Mouse (Mus musculus) T-helper 2 cell (primary cell): Measurements from ENCODE around the gene Cmya5.
"Not testable (repeated sequence)": the region's sequence is repeated elsewhere in the genome, so short reads cannot be mapped to it uniquely, and the experiment has no call there.

Experiments used
- in situ Hi-C: fragments of 300-600 bp; cut with MboI, MseI; formaldehyde crosslinking; loops from one replicate; pipeline ENCODE4 v1.15.1; 2025; ENCODE audit warnings: high pct_unique_total_duplicates

Cmya5 gene

DNA sequence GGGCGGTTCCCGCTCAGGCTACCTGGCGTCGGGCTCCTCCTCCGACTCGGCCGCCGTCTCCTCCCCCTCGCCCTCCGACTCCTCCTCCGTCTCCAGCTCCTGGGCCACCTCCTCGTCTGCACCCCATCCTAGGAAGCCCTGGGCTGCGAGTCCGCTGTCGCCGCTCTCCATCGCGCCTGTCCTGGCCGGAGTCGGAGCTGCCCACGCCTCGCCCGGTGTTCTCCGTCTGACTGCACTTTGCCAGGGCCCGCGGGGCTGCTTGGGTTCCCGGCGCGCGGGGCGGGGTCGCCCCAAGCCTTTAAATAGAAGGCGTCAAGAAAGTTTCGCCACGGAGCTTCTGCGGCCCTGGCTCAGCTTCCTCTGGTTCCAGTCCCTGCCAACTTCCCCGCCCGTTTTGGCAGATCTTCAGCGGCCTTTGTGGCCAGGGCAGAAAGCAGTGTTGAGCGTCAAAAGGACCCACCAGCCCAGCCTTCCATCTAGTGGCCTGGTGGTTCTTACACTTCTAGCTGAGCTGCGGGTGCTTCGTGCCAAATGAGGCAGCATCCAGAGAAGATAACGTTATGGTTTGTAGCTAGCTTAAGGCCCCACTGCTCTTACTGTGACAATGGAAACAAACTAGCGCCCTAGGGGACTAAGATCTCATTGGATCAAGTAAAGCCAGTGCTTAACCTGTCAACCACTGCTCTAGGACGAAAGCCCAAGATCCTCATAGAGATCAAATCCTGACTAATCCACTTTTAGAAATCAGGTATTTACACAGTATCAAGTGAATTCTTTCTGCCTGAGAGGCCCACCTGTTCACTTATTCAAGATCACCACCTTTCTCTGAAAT is at the start of gene Cmya5:
Gene Cmya5, minus strand, starts transcription at position 389 of the 832 bp plus-strand sequence.
- in situ Hi-C loops = no loop called here

DNA sequence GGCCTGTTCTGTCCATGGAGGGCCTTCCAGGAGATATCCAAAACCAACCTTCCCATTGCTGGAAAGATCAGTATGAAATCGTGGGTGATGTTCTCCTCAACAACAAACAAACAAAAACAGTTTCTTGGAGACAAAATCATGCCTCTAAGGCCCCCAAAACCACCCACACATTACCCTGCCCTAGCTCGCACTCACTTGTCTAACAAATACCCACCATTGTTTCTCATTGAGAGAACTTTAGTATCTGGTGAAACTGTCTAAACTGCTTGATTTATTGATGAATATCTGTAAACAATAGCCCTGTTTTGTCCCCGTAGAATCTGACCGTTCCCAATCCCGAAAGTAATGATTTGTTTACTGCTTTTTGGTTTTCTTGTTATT is 48.1 kb upstream of the Cmya5 start:
- in situ Hi-C loops = no loop called here

DNA sequence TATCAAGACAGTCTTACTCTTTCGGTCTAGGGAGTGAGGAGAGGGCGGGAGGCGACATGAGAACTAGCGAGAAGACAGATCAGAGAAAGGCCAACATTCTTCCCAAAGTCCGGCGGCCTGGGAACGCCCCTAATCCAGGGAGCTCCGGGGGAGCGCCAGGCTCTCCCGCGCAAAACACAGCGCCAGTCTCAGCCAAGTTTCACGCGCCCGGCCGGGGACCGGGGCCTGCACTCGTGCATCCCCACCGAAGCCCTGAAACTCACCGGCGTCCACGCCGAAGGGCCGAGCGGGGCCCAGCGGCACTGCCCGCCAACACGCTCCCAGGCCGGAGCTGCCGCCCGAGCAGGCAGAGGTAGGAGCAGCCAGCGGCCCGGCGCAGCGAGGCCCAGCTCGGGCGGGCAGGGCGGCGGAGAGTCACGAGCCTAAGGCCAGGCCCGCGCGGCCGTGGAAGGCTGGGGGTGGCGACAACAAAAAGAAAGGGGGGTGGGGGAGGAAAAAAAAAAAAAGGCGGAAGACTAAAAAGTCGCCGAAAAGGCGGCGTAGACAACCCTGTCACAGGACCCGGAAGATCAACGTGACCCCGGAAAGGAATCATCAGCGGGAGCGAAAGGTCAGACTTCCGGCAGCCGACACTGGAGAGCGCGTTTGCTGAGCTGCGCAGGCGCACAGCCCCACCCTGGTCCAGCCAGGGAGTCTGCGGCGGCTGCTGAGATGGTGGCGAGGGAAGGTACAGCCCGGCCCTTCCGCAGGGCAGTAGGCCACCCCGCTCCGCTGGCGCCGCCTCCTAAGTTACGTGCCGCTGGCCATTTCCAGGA is 47.5 kb upstream of the Cmya5 start, which contains the start of gene Tent2:
Gene Tent2, minus strand, starts transcription at position 555 of the 815 bp plus-strand sequence.
- in situ Hi-C loops = no loop called here

DNA sequence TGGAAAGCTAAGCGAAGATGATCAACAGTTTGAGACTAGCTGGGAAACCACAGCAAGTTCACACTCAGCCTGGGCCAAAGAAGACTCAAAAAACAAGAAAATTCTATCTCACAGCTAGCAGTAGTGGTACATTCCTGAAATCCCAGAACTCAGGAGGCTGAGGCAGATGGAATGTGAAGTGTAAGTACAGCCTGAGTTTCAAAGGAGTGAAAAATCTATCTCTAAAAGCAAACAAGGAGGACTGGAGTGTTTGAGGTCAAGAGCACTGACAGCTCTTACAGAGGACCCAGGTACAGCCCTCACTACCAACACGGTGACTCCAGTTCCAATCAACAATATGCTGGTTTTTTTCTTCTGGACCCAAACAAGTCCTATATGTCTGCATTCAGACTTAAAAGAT is 44.9 kb upstream of the Cmya5 start:
- in situ Hi-C loops = no loop called here

DNA sequence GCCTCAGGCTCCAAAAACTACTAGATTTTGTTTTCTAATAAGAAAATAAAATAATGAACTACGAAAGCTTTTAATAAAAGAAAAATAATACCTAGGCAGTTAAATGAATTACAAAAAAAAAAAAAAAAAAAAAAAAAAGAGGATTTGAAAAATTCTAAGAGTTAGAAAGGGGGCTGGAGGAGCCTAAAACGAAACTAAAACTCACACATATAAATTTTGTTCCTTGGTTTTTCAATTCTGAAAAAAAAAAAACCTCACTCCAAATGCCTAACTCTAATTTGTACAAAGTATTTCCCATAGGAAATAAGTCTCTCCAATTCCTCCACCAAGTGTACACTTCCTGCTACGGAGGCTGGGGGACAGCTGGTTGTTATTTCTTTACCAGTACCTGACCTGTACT is 44.2 kb upstream of the Cmya5 start:
- in situ Hi-C loops = no loop called here

DNA sequence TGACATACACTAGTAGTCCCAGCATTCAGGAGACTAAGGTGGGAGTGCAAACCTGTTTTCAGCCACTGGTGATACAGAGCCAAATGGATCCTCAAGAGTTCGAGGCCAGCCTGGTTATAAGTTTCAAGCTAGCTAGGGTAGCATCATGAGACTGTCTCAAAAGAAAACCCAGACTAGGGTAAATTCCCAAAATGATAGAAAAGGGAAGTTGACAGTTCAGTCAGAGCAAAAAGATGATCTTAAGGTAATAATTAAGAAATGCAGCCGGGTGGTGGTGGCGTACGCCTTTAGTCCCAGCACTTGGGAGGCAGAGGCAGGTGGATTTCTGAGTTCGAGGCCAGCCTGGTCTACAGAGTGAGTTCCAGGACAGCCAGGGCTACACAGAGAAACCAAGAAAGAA is 43.3 kb upstream of the Cmya5 start:
- in situ Hi-C loops = not testable (repeated sequence)

DNA sequence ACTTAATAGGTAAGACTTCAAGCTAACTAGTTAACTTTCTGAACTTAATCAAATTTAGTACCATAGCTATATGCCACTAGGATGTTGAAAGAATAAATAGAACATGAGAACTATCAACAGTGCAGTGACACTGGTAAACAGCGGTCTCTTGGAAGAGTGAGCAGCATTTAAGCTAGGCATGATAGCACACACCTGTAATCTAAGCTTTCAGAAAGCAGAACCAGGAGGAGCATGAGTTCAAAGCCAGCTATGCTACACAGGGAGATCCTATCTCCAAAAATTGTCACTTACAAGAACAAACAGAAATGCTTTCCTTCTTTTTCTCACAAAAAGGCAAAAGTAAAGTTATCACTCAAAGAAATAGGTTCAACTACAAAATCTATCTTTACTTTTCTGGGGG is 35.8 kb upstream of the Cmya5 start:
- in situ Hi-C loops = no loop called here

DNA sequence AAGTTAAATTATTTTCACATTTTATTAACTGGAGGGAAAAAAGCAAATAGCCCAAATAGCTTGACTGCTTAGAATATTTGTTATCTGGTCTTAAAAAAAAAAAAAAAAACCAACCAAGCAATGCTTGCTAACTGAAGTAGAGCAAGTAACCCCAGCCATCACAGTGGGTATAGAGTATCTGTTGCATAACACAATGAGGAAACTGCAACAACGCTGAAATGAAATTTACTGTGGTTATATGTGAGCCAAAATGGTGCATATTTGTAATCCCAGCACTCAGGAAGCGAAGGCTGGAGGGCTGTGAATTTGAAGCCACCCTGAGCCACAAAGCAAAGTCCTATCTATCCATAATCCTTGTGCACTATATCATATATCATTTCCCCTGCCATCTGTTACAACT is 35.0 kb upstream of the Cmya5 start:
- in situ Hi-C loops = no loop called here

DNA sequence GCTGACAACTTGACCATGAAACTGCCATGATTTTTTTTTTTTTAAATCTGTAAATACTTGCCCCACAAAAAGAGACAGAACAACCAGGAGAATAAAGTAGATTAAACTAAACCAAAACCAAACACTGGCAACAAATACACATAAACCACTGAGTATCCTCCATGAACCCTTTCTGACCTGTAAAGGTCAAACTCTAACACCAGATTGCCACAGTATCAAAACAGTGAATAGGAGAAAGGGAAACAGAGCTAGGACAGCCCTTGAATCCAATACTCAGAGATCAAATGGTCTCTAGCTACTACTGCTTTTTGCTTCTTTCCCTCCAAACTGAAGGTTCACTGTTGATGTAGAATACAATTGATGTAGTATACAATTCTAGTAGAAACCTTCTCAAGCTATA is 33.0 kb upstream of the Cmya5 start:
- in situ Hi-C loops = no loop called here

DNA sequence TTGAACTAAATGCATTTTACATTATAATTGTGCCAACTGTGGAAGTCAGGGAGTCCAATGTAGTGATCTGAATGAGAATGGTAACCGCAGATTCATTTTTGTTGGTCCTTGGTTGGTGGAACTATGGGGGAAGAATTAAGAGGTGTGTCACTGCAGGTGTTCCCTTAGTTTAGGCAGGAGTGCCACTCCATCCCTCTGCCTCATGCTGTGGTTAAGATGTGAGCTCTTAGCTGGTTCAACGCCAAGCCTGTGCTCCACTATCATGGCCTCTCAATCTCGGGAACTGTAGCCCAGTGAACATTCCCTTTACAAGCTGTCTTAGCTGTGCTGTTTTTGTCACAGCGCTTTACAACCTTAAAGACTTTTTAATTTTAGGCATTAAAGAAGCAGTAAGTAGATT is 18.8 kb upstream of the Cmya5 start:
- in situ Hi-C loops = no loop called here

DNA sequence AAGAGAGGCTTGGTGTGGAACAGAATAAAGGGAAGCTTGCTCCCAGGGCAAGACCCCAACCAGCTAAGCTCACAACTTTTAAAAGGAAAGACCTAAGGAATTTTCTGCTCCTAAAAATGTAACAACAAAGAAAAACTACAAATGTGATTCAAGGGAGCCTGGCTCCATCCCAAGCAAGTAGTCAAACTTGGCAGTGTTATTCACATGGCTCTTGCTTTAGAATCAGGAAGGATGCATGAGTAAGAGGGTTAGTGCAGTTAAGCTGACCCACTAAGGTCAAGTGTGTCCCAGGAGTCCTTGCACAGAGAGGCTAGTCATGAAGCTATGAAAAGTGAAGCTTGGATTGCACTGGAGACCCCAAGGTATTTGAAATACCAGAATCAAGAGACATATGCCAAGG is 17.9 kb upstream of the Cmya5 start:
- in situ Hi-C loops = no loop called here

DNA sequence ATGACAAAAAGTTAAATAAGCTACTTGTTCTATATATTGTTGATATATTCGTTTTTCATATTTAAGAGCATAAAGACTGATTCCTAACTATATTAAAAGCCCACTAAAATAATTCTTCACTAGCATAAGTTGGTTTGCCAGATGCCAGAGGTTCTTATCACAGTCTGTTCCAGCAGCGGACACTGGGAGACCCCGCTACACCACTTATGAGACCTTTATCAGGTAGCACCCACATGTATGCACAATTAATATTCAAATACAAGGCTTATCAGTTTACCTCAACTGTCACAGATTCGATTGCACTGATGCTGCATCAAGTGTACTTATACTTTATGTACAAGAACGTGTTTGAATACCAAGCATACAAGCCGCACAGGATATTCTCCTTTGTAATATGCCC is 13.7 kb upstream of the Cmya5 start:
- in situ Hi-C loops = no loop called here

DNA sequence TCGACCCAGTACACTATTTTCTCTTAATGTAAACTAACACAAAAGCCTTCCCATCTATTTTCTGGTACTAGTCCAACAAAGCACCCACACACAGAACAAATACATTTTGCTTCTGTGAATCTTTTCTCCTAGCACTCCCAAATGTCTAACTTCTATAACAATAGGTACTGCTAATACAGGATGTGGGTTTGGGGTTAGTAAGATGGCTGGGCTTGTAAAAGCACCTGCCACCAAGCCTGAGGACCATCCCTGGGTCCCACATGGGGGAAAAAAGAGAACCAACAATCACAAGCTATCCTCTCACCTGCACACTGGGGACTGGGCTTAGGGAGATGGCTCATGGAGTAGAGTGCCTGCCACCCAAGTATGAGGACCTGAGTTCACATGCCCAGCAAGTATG is 8.8 kb upstream of the Cmya5 start:
- in situ Hi-C loops = no loop called here

DNA sequence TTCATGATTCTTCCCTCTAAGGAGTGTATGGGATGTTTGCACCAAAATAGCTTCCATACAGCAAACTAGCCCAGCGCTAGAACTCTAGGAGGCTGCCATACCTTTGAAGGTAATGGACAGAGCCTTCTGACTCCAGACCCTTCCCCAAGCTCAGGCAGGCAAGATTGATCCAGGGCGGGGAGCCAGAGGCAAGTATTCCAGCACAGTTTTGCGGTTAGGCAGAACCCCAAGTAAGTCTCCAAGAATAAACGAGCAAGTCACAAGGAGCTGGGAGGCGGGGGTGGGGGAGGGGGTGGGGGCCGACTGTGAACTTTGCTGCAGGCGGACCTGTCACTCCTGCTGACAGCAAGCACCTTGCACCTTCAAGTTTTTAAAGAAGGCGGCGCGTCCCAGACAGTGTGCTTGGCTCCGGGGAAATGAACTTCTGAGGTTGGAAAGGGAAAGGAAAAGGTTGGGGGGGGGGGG is 673 bp downstream of the Cmya5 start:
- in situ Hi-C loops = no loop called here

DNA sequence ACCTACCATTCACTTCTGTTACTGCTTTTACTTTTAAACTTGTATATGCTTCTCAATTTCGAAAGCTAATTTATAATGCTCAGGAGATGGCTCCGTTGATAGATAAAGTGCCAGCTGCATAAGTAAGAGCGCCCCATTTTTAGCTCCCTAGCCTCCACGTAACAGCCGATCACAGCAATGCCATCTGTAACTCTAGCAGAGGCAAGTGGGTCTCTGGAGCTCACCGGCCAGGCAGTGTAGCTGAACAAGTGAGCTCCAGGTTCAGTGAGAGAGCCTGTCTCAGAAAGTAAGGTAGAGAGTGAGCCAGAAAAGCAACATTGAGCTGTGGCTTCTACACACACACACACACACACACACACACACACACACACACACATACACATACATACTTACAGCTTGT is 3.3 kb downstream of the Cmya5 start:
- in situ Hi-C loops = no loop called here

DNA sequence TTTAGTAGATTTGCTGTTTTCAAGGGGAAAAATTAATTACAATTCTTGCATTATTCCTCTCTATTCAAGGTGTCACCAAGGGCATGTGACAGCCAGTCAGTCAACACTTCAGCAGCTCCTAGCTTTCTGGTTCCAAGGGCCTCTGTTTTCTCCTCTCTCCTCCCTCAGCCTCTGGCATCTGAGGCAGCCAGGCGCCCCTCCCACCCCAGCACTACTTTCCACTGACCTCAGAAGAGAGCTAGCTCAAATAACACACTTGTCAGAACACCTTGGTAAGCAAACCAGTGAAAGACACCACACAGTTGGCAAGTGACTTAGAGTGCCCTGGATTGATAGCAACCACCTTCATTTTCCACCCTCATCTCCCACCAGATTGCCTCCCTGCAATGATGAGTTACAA is 6.5 kb downstream of the Cmya5 start:
- in situ Hi-C loops = loop anchor here (5.0 kb wide), 1 partner anchor 51 kb away; no protein-coding TSS in a partner anchor

DNA sequence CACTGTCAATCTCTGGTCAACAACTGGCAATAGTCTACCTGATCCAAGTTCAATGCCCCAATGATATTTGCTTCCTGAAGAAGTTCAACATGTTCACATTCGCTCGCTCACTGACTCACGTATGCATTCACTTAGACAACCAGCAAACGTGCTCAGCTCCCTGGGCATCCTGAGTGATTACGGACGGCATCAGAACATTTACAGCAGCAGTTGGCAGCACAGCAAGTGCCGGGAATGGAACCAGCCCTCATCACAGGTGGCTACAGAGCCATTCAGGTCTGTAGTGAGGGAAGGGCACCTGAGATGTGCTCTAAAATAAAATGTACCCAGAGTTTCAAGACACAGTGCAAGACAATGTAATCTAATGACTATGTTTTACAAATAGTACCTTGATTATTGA is 7.4 kb downstream of the Cmya5 start:
- in situ Hi-C loops = loop anchor here (5.0 kb wide), 1 partner anchor 50 kb away; no protein-coding TSS in a partner anchor

DNA sequence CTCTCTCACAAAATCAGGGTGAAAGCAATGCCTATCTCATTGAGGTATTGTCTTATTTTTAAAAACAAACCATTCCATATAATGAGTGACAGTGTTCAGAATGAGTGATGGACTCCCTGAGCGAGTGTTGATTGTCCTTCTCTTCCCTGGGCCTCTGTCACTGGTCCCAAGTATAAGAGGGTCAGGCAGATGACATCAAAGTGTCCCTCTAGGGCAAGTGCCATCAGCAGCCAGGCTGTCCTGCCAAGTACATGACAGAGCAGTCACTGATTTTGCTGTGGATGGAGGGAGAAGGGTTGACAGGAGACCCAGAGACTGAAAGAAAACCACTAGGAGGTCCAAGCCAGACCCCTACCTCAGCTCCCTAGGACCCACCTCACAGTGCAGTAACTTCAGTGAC is 8.3 kb downstream of the Cmya5 start:
- in situ Hi-C loops = loop anchor here (5.0 kb wide), 1 partner anchor 49 kb away; no protein-coding TSS in a partner anchor

DNA sequence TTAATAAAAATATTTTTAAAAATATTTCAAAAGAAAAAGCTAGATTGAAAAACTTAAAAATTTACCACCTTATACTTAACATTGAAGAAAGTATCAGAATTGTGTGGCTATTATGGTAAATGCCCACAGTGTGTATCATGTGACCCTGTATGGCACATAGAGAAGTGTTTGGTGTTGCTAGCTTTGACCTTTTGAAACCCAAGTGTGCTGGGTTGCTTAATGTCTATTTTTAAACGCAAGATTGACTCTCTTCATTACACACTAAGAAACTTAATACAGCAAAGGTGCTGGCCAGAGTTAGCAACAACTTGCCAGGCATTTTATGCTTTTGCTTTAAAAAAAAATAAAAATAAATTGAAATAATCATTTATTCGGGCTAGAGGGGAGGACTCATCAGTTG is 9.0 kb downstream of the Cmya5 start:
- in situ Hi-C loops = loop anchor here (5.0 kb wide), 1 partner anchor 48 kb away; no protein-coding TSS in a partner anchor

DNA sequence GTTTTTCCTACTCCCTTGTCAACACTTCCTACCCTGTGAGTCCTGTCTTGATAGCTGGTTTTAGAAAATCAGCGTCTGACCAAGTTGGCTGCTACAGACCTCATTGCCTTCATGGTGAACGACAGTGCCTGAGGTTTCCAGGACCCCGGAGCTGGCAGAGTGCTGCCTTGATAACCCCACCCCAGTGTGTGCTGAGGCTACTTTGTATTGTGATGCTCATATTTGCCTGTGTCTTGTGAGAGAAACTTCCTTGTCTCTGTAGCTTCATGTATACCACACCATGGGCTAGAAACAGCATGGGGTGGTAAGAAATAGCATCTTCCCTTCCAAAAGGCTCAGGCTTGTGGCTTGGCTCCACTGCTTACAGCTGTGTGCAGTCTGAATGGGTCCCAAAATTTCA is 13.8 kb downstream of the Cmya5 start:
- in situ Hi-C loops = no loop called here

DNA sequence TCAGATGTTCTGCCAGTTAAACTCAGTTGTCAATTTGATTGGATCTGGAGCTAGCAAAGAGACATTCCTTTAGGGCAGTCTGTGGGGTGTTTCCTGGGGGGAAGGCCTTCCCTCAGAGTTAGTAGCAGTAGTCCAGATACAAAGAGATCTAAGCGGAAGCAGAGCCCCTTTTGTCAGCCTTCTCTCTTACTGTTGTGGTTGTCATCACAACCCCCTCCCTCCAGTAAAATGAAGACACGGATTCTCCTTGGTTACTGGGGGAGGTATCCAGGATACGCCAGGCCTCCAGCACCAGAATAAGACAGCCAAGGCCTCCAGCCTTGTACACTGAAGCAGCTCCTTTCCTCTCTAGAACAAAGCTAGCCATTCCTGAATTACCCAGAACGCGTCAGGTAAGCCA is 15.6 kb downstream of the Cmya5 start:
- in situ Hi-C loops = loop anchor here (10.0 kb wide), 1 partner anchor 354 kb away; no protein-coding TSS in a partner anchor

DNA sequence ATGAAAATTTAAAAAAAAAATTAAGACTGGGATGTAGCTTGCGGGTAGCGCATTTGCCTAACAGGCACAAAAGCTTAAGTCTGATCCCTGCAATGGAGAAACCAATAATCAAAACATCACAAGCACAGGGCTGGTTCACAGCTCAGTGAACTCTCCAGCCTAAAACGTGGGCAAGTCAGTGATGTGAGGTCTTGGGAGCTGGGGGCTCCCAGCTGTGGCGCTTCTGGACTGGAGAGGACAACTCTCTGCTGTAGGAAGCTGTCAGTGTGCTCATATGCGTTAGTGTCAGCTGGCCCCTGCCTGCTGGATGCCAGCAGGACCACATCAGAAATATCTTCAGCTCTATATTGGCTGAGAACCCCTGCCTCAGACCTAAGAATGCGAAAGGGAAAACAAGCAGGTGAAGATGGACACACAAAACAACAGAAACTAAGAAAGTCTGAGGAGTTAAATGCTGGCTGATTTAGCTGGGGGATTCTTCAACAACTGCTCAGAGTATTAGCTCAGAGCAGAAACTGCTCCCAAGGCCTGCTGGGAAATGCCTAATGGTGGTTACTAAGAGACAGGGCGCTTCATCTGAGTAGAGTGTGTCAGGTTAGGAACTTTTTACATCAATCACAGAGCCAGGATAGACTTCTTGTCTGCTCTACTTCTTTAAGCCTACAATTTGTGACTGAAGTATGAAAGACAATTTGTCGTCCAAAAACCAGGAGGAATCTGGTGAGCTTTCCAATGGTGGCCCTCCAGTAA is 16.2 kb downstream of the Cmya5 start:
- in situ Hi-C loops = loop anchor here (10.0 kb wide), 1 partner anchor 353 kb away; no protein-coding TSS in a partner anchor
